Mouse (Mus musculus) erythroid progenitor cell, adult 5-6 weeks (primary cell): ENCODE data around the gene Zfp534. TPM values are rescaled to one million over a fixed set of nuclear protein-coding genes. Genes with fewer than 3 reads are reported as not detected.
A peak's percentile ranks its signal among the peaks of the same experiment; 100 is the strongest.
"Not testable (repeated sequence)": the region's sequence is repeated elsewhere in the genome, so short reads cannot be mapped to it uniquely, and the experiment has no call there.

ENCODE experiments used
- ATAC-seq: replicated peaks from 2 replicates; pipeline ENCODE4 v1.8.0; 2016; ENCODE audit warnings: moderate number of reproducible peaks, mild to moderate bottlenecking, moderate TSS enrichment, inconsistent platforms; ENCODE audit not compliant: poor library complexity, low FRiP score, severe bottlenecking
- total RNA-seq, 2 experiments: library from RNA; stranded (forward) in 1 of 2; stranded (reverse) in 1 of 2; fragments of 150-400 nt in 1 of 2; fragments of 186-747, 209-891 nt in 1 of 2; gene quantifications; 2 replicates each; pipeline versions ENCODE4 v1.2.3 to v1.2.4; 2015 to 2017; ENCODE audit warnings: low replicate concordance in 2 of 2

Gene Zfp534
- total RNA-seq (2015; ENCODE audit: low replicate concordance) (not detected in 2 replicates), total RNA-seq (2017; ENCODE audit: low replicate concordance) (not detected in 2 replicates)

DNA sequence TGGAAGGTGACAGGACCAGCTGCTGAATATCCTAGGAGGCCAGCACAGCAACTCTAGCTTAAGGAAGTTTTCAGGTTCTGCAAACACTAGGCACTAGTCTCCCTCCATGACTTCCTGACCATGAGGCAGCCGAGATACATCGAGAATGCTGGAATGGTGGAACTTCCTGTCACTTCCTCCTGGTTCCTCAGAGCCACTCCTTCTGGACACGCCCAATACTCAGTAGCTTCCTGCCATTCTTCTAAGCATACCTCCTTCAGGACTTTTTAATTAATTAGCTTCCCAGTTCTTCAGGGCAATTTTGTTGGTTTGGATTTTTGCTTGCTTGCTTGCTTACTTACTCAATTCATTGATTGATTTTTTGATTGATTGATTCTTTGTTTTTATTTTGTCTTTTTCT is at the start of gene Zfp534:
Zfp534 (minus strand) TSS at position 101 of the 400 bp plus-strand sequence.
- ATAC-seq, result not testable (repeated sequence)

DNA sequence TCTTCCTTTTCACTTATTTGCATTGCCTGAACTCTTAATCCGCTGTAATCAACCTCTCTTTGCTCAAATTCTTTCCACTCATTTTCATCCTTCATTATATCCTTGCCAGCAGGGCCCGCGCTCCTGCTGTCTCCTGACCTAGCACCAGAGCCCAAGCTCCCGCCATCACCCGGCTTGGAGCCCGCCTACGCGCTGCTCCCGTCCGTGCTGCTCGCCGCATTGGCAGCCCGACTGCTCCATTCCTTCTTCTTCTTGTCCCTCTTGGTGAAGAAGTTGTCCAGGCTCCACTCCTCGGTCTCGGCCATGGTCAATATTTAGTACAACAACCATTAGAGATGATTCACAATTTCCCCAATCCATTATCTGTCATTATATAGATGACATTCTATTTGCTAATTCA is 43.9 kb upstream of the Zfp534 start:
- ATAC-seq, result 0 out of 2 replicates have a peak, but pooled peaks have one; percentile 54

- not testable (repeated sequence) for ATAC-seq
Observed at GRCm38 (mm10) chr4:147738636-147739369, 36.5 kb upstream of the Zfp534 start.

- not testable (repeated sequence) for ATAC-seq
Observed at GRCm38 (mm10) chr4:147655245-147655644, 47.1 kb downstream of the Zfp534 start.

- not testable (repeated sequence) for ATAC-seq
Observed at GRCm38 (mm10) chr4:147647407-147647806, 54.9 kb downstream of the Zfp534 start.

GRCm38 (mm10) chr4:147642413-147642812 is 59.9 kb downstream of the Zfp534 start, which contains the start of gene Zfp979:
Gene Zfp979, minus strand, starts transcription at chr4:147642513.
- ATAC-seq, result not testable (repeated sequence)

- not testable (repeated sequence) for ATAC-seq
Observed at GRCm38 (mm10) chr4:147641932-147642331, 60.4 kb downstream of the Zfp534 start.

GRCm38 (mm10) chr4:147633818-147634262 is 68.5 kb downstream of the Zfp534 start:
- ATAC-seq, result 0 out of 2 replicates have a peak, but pooled peaks have one; percentile 42

Other genes with a start within 250 kb of the Zfp534 start
- gene Zfp982, start 210.1 kb downstream of the Zfp534 start, total RNA-seq (2015; ENCODE audit: low replicate concordance), result 0.84 and 7.6 TPM in 2 replicates
- 1.5 and 4.4 TPM in 2 replicates for gene Zfp982, start 210.1 kb downstream of the Zfp534 start, total RNA-seq (2017; ENCODE audit: low replicate concordance)
- gene Gm16503, start 162.3 kb downstream of the Zfp534 start, total RNA-seq (2015; ENCODE audit: low replicate concordance), result 1.7 TPM in 1 of 2 replicates, not detected in the other
- gene Gm16503, start 162.3 kb downstream of the Zfp534 start, total RNA-seq (2017; ENCODE audit: low replicate concordance), result not detected in 2 replicates
- gene Zfp985, start 149.3 kb downstream of the Zfp534 start, total RNA-seq (2015; ENCODE audit: low replicate concordance), result not detected in 2 replicates
- not detected in 2 replicates for gene Zfp985, start 149.3 kb downstream of the Zfp534 start, total RNA-seq (2017; ENCODE audit: low replicate concordance)
- gene Zfp979, start 60.0 kb downstream of the Zfp534 start, total RNA-seq (2015; ENCODE audit: low replicate concordance), result not detected in 2 replicates
- gene Zfp979, start 60.0 kb downstream of the Zfp534 start, total RNA-seq (2017; ENCODE audit: low replicate concordance), result not detected in 2 replicates
- 7.2 and 20.1 TPM in 2 replicates for gene Zfp984, start 107.2 kb upstream of the Zfp534 start, total RNA-seq (2015; ENCODE audit: low replicate concordance)
- 6.8 and 12.9 TPM in 2 replicates for gene Zfp984, start 107.2 kb upstream of the Zfp534 start, total RNA-seq (2017; ENCODE audit: low replicate concordance)
- 0.84 and 3.2 TPM in 2 replicates for gene Zfp933, start 145.8 kb upstream of the Zfp534 start, total RNA-seq (2015; ENCODE audit: low replicate concordance)
- 0.98 and 3.0 TPM in 2 replicates for gene Zfp933, start 145.8 kb upstream of the Zfp534 start, total RNA-seq (2017; ENCODE audit: low replicate concordance)
- 134 and 157 TPM in 2 replicates for gene Miip, start 166.3 kb upstream of the Zfp534 start, total RNA-seq (2015; ENCODE audit: low replicate concordance)
- gene Miip, start 166.3 kb upstream of the Zfp534 start, total RNA-seq (2017; ENCODE audit: low replicate concordance), result 131 and 165 TPM in 2 replicates
- gene Fv1, start 166.4 kb upstream of the Zfp534 start, total RNA-seq (2015; ENCODE audit: low replicate concordance), result 16.8 and 35.3 TPM in 2 replicates
- gene Fv1, start 166.4 kb upstream of the Zfp534 start, total RNA-seq (2017; ENCODE audit: low replicate concordance), result 29.4 and 35.8 TPM in 2 replicates
- 15.1 and 18.0 TPM in 2 replicates for gene Mfn2, start 202.2 kb upstream of the Zfp534 start, total RNA-seq (2015; ENCODE audit: low replicate concordance)
- gene Mfn2, start 202.2 kb upstream of the Zfp534 start, total RNA-seq (2017; ENCODE audit: low replicate concordance), result 6.8 and 17.8 TPM in 2 replicates
- gene Plod1, start 234.2 kb upstream of the Zfp534 start, total RNA-seq (2015; ENCODE audit: low replicate concordance), result 3.6 and 5.9 TPM in 2 replicates
- 4.8 and 5.5 TPM in 2 replicates for gene Plod1, start 234.2 kb upstream of the Zfp534 start, total RNA-seq (2017; ENCODE audit: low replicate concordance)
- gene 2510039O18Rik, start 238.3 kb upstream of the Zfp534 start, total RNA-seq (2015; ENCODE audit: low replicate concordance), result 19.3 and 20.5 TPM in 2 replicates
- 17.7 and 18.9 TPM in 2 replicates for gene 2510039O18Rik, start 238.3 kb upstream of the Zfp534 start, total RNA-seq (2017; ENCODE audit: low replicate concordance)